Mouse (Mus musculus): ENCODE data around the gene Eprs. TPM values are rescaled to one million over a fixed set of nuclear protein-coding genes. Genes with fewer than 3 reads are reported as not detected.
A peak's percentile ranks its signal among the peaks of the same experiment; 100 is the strongest.

Eprs gene
- polyA plus RNA-seq, 1 experiment, result 44.2 TPM

GRCm38 (mm10) chr1:185329851-185330250 is 33.0 kb upstream of the Eprs start:
- Histone ChIP-seq H3K4me3 (ENCODE audit: insufficient read depth, poor library complexity, severe bottlenecking) (no peak overlapping the region), H3K79me3 (ENCODE audit: low read depth) (peaks cover 27% of the 10 kb centered on the region)

GRCm38 (mm10) chr1:185331364-185331763 is 31.5 kb upstream of the Eprs start:
- no peaks in the 10 kb centered on the region for H3K27me3 ChIP-seq (ENCODE audit: control insufficient read depth, insufficient read depth, insufficient read length)
- TF ChIP-seq USF1 (IDR thresholded peaks at IDR 0.05; ENCODE audit: low read depth) (no peak), FOSL1 (IDR thresholded peaks at IDR 0.05; ENCODE audit: insufficient read depth, low read length, poor library complexity, severe bottlenecking) (no peak)
- peaks cover 13% of the 10 kb centered on the region for H3K36me3 ChIP-seq (ENCODE audit: control insufficient read depth, insufficient read depth)
- H3K79me3 ChIP-seq (ENCODE audit: low read depth), result peaks cover 32% of the 10 kb centered on the region
- H3K79me2 ChIP-seq (ENCODE audit: control insufficient read depth, insufficient read depth), result peaks cover 55% of the 10 kb centered on the region
- no peak overlapping the region for H3K4me3 ChIP-seq (ENCODE audit: insufficient read depth, poor library complexity, severe bottlenecking)
- H3ac ChIP-seq (ENCODE audit: control insufficient read depth, insufficient read length, low read depth), result no peak overlapping the region

More at GRCm38 (mm10) chr1:185329851-185330250, 33.0 kb upstream of the Eprs start:
- H3K27me3 ChIP-seq (ENCODE audit: control insufficient read depth, insufficient read depth, insufficient read length), result no peaks in the 10 kb centered on the region
- peaks cover 45% of the 10 kb centered on the region for H3K79me2 ChIP-seq (ENCODE audit: control insufficient read depth, insufficient read depth)
- TF ChIP-seq FOSL1 (IDR thresholded peaks at IDR 0.05; ENCODE audit: insufficient read depth, low read length, poor library complexity, severe bottlenecking), result no peak
- TF ChIP-seq MAX (IDR thresholded peaks at IDR 0.05), result no peak
- no peak for TF ChIP-seq USF1 (IDR thresholded peaks at IDR 0.05; ENCODE audit: low read depth)
- no peak for TF ChIP-seq MYOD1 (IDR thresholded peaks at IDR 0.05; ENCODE audit: control insufficient read depth, insufficient read length, low read depth)
- no peak for TF ChIP-seq CTCF (IDR thresholded peaks at IDR 0.05; ENCODE audit: control insufficient read depth, insufficient read depth, insufficient read length)
- TF ChIP-seq MYOG (IDR thresholded peaks at IDR 0.05; ENCODE audit: control insufficient read depth, extremely low read depth, insufficient read length), result no peak
- TF ChIP-seq CEBPB (IDR thresholded peaks at IDR 0.05; ENCODE audit: low read depth), result no peak
- no peak overlapping the region for H3ac ChIP-seq (ENCODE audit: control insufficient read depth, insufficient read length, low read depth)
- peaks cover 27% of the 10 kb centered on the region for H3K36me3 ChIP-seq (ENCODE audit: control insufficient read depth, insufficient read depth)

- Histone ChIP-seq H3K79me3 (ENCODE audit: low read depth) (peaks cover 35% of the 10 kb centered on the region), H3K27me3 (ENCODE audit: control insufficient read depth, insufficient read depth, insufficient read length) (no peaks in the 10 kb centered on the region), H3K36me3 (ENCODE audit: control insufficient read depth, insufficient read depth) (peaks cover 6% of the 10 kb centered on the region), H3K4me3 (ENCODE audit: insufficient read depth, poor library complexity, severe bottlenecking) (peak within 1 kb of the TSS; percentile 59), H3ac (ENCODE audit: control insufficient read depth, insufficient read length, low read depth) (peak within 1 kb of the TSS; percentile 86), H3K79me2 (ENCODE audit: control insufficient read depth, insufficient read depth) (peaks cover 55% of the 10 kb centered on the region)
- TF ChIP-seq USF1 (IDR thresholded peaks at IDR 0.05; ENCODE audit: low read depth), result no peak
Observed at GRCm38 (mm10) chr1:185331983-185332430, 30.8 kb upstream of the Eprs start, which contains the start of gene Bpnt1. TSS of gene Bpnt1 (plus strand) at chr1:185332149.

GRCm38 (mm10) chr1:185333651-185334050 is 29.2 kb upstream of the Eprs start:
- H3K79me3 ChIP-seq (ENCODE audit: low read depth), result peaks cover 34% of the 10 kb centered on the region
- no peak overlapping the region for H3K4me3 ChIP-seq (ENCODE audit: insufficient read depth, poor library complexity, severe bottlenecking)
- peaks cover 3% of the 10 kb centered on the region for H3K36me3 ChIP-seq (ENCODE audit: control insufficient read depth, insufficient read depth)
- peaks cover 44% of the 10 kb centered on the region for H3K79me2 ChIP-seq (ENCODE audit: control insufficient read depth, insufficient read depth)
- no peak overlapping the region for H3ac ChIP-seq (ENCODE audit: control insufficient read depth, insufficient read length, low read depth)
- H3K27me3 ChIP-seq (ENCODE audit: control insufficient read depth, insufficient read depth, insufficient read length), result no peaks in the 10 kb centered on the region
- TF ChIP-seq USF1 (IDR thresholded peaks at IDR 0.05; ENCODE audit: low read depth) (no peak), FOSL1 (IDR thresholded peaks at IDR 0.05; ENCODE audit: insufficient read depth, low read length, poor library complexity, severe bottlenecking) (no peak), MYOD1 (IDR thresholded peaks at IDR 0.05; ENCODE audit: control insufficient read depth, insufficient read length, low read depth) (no peak)

- peaks cover 34% of the 10 kb centered on the region for H3K79me3 ChIP-seq (ENCODE audit: low read depth)
- TF ChIP-seq MYOG (IDR thresholded peaks at IDR 0.05; ENCODE audit: control insufficient read depth, extremely low read depth, insufficient read length) (no peak), USF1 (IDR thresholded peaks at IDR 0.05; ENCODE audit: low read depth) (no peak), CTCF (IDR thresholded peaks at IDR 0.05; ENCODE audit: control insufficient read depth, insufficient read depth, insufficient read length) (no peak), CEBPB (IDR thresholded peaks at IDR 0.05; ENCODE audit: low read depth) (no peak), MAX (IDR thresholded peaks at IDR 0.05) (no peak), FOSL1 (IDR thresholded peaks at IDR 0.05; ENCODE audit: insufficient read depth, low read length, poor library complexity, severe bottlenecking) (no peak), MYOD1 (IDR thresholded peaks at IDR 0.05; ENCODE audit: control insufficient read depth, insufficient read length, low read depth) (no peak)
- peaks cover 41% of the 10 kb centered on the region for H3K79me2 ChIP-seq (ENCODE audit: control insufficient read depth, insufficient read depth)
Observed at GRCm38 (mm10) chr1:185334136-185334535, 28.7 kb upstream of the Eprs start.

GRCm38 (mm10) chr1:185335231-185335765 is 27.5 kb upstream of the Eprs start:
- no peak overlapping the region for H3ac ChIP-seq (ENCODE audit: control insufficient read depth, insufficient read length, low read depth)
- no peak overlapping the region for H3K4me3 ChIP-seq (ENCODE audit: insufficient read depth, poor library complexity, severe bottlenecking)
- H3K27me3 ChIP-seq (ENCODE audit: control insufficient read depth, insufficient read depth, insufficient read length), result no peaks in the 10 kb centered on the region
- H3K36me3 ChIP-seq (ENCODE audit: control insufficient read depth, insufficient read depth), result peaks cover 3% of the 10 kb centered on the region
- H3K79me2 ChIP-seq (ENCODE audit: control insufficient read depth, insufficient read depth), result peaks cover 41% of the 10 kb centered on the region
- H3K79me3 ChIP-seq (ENCODE audit: low read depth), result peaks cover 34% of the 10 kb centered on the region
- TF ChIP-seq USF1 (IDR thresholded peaks at IDR 0.05; ENCODE audit: low read depth) (no peak), MAX (IDR thresholded peaks at IDR 0.05) (no peak), CTCF (IDR thresholded peaks at IDR 0.05; ENCODE audit: control insufficient read depth, insufficient read depth, insufficient read length) (no peak), FOSL1 (IDR thresholded peaks at IDR 0.05; ENCODE audit: insufficient read depth, low read length, poor library complexity, severe bottlenecking) (no peak)

More at GRCm38 (mm10) chr1:185334136-185334535, 28.7 kb upstream of the Eprs start:
- Histone ChIP-seq H3K27me3 (ENCODE audit: control insufficient read depth, insufficient read depth, insufficient read length) (no peaks in the 10 kb centered on the region), H3K36me3 (ENCODE audit: control insufficient read depth, insufficient read depth) (peaks cover 3% of the 10 kb centered on the region), H3ac (ENCODE audit: control insufficient read depth, insufficient read length, low read depth) (no peak overlapping the region), H3K4me3 (ENCODE audit: insufficient read depth, poor library complexity, severe bottlenecking) (no peak overlapping the region)
